Mouse (Mus musculus) heart, postnatal 0 days (tissue): ENCODE measurements at regions not wholly inside any gene's neighbourhood (a gene's known extent, or its start where the extent isn't known, plus 50 kb on each side); places are given as distances from the start of the nearest gene placed in this dataset.

ENCODE experiments used
- CTCF ChIP-seq: IDR thresholded peaks from 2 replicates; pipeline ENCODE4 v1.5.1; 2016; ENCODE audit warnings: antibody characterized with exemption, control low read depth, low read depth
- EP300 ChIP-seq: IDR thresholded peaks from 2 replicates; pipeline ENCODE4 v1.6.1; 2016; ENCODE audit warnings: antibody characterized with exemption, low read depth

DNA sequence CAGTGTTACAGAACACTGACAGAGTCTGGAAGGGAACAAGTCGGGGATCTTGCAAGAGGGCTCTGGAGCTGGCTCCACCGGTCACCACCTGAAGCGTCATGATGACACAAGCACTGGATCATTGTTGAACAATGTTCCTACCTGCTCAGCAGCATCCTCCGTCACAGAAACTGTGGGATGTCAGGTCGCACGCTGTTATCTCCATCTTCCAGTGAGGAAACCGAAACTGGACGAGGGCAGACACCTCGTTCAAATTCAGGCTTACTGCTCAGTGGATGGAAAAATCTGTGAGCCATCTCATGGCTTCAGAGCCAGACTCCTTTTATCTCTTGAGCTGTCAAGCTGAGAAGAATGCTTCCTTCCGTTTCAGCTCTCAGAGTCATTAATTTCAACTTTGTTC, 316.3 kb downstream of the Tbc1d1 start:
- TF ChIP-seq CTCF (no peak), EP300 (no peak)
